ENCODE assay signal across 10 mouse cellular contexts in the genomic region with DNA sequence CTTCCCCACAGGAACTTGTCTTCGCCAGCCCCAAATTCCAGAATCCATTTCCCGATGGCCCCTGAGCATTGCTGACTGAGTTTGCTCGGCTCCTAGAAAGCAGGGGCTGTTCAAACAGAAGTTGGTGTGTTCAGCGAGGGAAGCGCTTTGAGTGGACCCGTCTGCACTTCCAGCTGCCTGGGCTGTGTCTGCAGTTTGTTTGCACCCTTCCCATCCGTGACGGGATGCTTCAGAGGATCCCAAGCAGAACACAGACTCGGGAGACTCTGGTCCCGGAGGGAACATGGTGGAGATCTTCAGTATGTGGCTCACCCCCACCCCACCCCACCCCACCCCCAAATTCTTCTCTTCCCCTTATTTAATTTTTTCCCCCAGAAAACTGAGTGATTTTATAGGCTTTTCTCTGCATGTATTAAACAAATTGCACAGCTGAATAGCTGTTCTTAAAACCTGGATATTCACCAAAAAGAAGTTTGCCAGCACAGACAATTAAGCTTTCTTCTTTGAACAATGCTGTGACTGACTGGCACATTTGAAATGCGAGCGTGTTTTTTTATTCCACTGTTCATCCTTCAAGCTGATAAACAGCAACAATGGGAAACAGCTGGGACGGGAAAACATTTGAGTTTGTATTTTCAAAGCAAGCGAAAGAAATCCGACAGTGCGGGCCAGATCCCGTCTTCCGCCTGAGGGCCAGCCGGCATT.
DNase-seq lines count a peak whose midpoint lies in the region; ATAC-seq lines count a peak whose summit lies in the region.
"Had no signal": no experiment of that assay in that cellular context is flagged by ENCODE, and none has a peak within 500 bp of the region (broad histone marks: within the 10 kb centered on the region; RNA-seq: fewer than 3 reads in every experiment).

No protein-coding gene starts in this region.

- WGBS in embryonic facial prominence, embryonic 14.5 days: 28% methylated on average over 19 of the region's 19 CpGs
- 43% methylated on average over 19 of the region's 19 CpGs for WGBS in hindbrain, embryonic 12.5 days
- WGBS in neural tube, embryonic 13.5 days: 46% methylated on average over 19 of the region's 19 CpGs

- peak; percentile 23 to 45 for DNase-seq in kidney, postnatal 4 days
- DNase-seq in kidney, postnatal 14 days: no peak
- DNase-seq in embryonic facial prominence, embryonic 14.5 days (ENCODE audit: low spot score): peak; percentile 73
- DNase-seq in heart, postnatal 14 days: no peak
- DNase-seq in liver: no peak
- DNase-seq: gastrocnemius, postnatal 36 days; kidney, postnatal 36 days; lung, postnatal 14 days had no signal

- H3K9ac ChIP-seq in embryonic facial prominence, embryonic 14.5 days (ENCODE audit: low read depth, low read length): no peak overlapping the region
- H3K9ac ChIP-seq in hindbrain, embryonic 12.5 days: no peak overlapping the region
- no peak overlapping the region for H3K9ac ChIP-seq in neural tube, embryonic 13.5 days

- no peaks in the 10 kb centered on the region for H3K36me3 ChIP-seq in embryonic facial prominence, embryonic 14.5 days (ENCODE audit: control insufficient read depth, insufficient read depth, low read length)
- H3K36me3 ChIP-seq in hindbrain, embryonic 12.5 days: no peaks in the 10 kb centered on the region
- no peaks in the 10 kb centered on the region for H3K36me3 ChIP-seq in neural tube, embryonic 13.5 days

- intact Hi-C loops in heart, postnatal 14 days (cut with DNase I): no loop called here

- ATAC-seq in embryonic facial prominence, embryonic 14.5 days (ENCODE audit: low read depth): no peak; the same call in 1 of the 2 replicates
- 0 out of 2 replicates have a peak, but pooled peaks have one; percentile 32 for ATAC-seq in hindbrain, embryonic 12.5 days (ENCODE audit: low FRiP score)
- no peak for ATAC-seq in neural tube, embryonic 13.5 days (ENCODE audit: low read depth)

- peaks cover 5% of the 10 kb centered on the region; the same call in 1 of the 2 replicates for H3K9me3 ChIP-seq in embryonic facial prominence, embryonic 14.5 days (ENCODE audit: control insufficient read depth, low read length)
- peaks cover 7% of the 10 kb centered on the region for H3K9me3 ChIP-seq in hindbrain, embryonic 12.5 days (replicated peaks)
- peaks cover 5% of the 10 kb centered on the region; the same call in 1 of the 2 replicates for H3K9me3 ChIP-seq in neural tube, embryonic 13.5 days

- H3K4me2 ChIP-seq in embryonic facial prominence, embryonic 14.5 days (ENCODE audit: low read depth, low read length): peak overlapping the region; percentile 25
- H3K4me2 ChIP-seq in hindbrain, embryonic 12.5 days (replicated peaks): peak overlapping the region; percentile 26; the same call in 1 of the 2 replicates
- H3K4me2 ChIP-seq in neural tube, embryonic 13.5 days: peak overlapping the region; percentile 13; the same call in 1 of the 2 replicates

- H3K4me1 ChIP-seq in embryonic facial prominence, embryonic 14.5 days (ENCODE audit: control insufficient read depth, insufficient read depth, low read length): peaks cover 8% of the 10 kb centered on the region
- peaks cover 23% of the 10 kb centered on the region for H3K4me1 ChIP-seq in hindbrain, embryonic 12.5 days
- H3K4me1 ChIP-seq in neural tube, embryonic 13.5 days (replicated peaks): peaks cover 27% of the 10 kb centered on the region

- no peak overlapping the region for H3K4me3 ChIP-seq in embryonic facial prominence, embryonic 14.5 days (ENCODE audit: low read depth, low read length)
- no peak overlapping the region for H3K4me3 ChIP-seq in hindbrain, embryonic 12.5 days
- H3K4me3 ChIP-seq in neural tube, embryonic 13.5 days: no peak overlapping the region

- H3K27ac ChIP-seq in embryonic facial prominence, embryonic 14.5 days (replicated peaks; ENCODE audit: low read depth, low read length): no peak overlapping the region; the same call in 1 of the 2 replicates
- no peak overlapping the region; the same call in 1 of the 2 replicates for H3K27ac ChIP-seq in hindbrain, embryonic 12.5 days
- no peak overlapping the region for H3K27ac ChIP-seq in neural tube, embryonic 13.5 days (replicated peaks)

- H3K27me3 ChIP-seq in embryonic facial prominence, embryonic 14.5 days (replicated peaks; ENCODE audit: control insufficient read depth, insufficient read depth, low read length): no peaks in the 10 kb centered on the region
- peaks cover 3% of the 10 kb centered on the region; the same call in 1 of the 2 replicates for H3K27me3 ChIP-seq in hindbrain, embryonic 12.5 days
- H3K27me3 ChIP-seq in neural tube, embryonic 13.5 days: no peaks in the 10 kb centered on the region

Comparison
In these comparisons a context has a peak if more than half of its experiments do, and no peak if none do; other contexts are left out.
1. DNase-seq: peak in kidney, postnatal 4 days (2 of 2) and embryonic facial prominence, embryonic 14.5 days (single experiment); none in kidney, postnatal 14 days (single experiment), heart, postnatal 14 days (0 of 2) and liver (single experiment).
2. Peak in every context shown above with its lines, with median percentiles within 50 percentile points of each other: H3K4me2 ChIP-seq.